Mouse (Mus musculus) MEL (cell line): ENCODE data around the gene Cwc22.

Experiments
- CTCF ChIP-seq, 3 experiments: IDR thresholded peaks in 2 of 3; conservative IDR thresholded peaks in 1 of 3; 2 replicates each; pipeline ENCODE4 v1.5.1; 2011 to 2012; ENCODE audit warnings: low read length in 3 of 3, low read depth in 2 of 3, mild to moderate bottlenecking in 2 of 3, improper control_type of control experiment in 1 of 3, inconsistent platforms in 1 of 3, mixed read lengths in 1 of 3, moderate library complexity in 1 of 3; ENCODE audit not compliant: control insufficient read depth in 1 of 3, insufficient read depth in 1 of 3, poor library complexity in 1 of 3, severe bottlenecking in 1 of 3
- EP300 ChIP-seq, 2 experiments: IDR thresholded peaks; 2 replicates each; pipeline ENCODE4 v1.6.1; 2011; ENCODE audit warnings: improper control_type of control experiment in 2 of 2, low read length in 2 of 2, low read depth in 1 of 2, mild to moderate bottlenecking in 1 of 2
- KAT2A ChIP-seq: conservative IDR thresholded peaks from 2 replicates; pipeline ENCODE4 v1.6.1; 2012; ENCODE audit warnings: low read depth, low read length, improper control_type of control experiment, inconsistent platforms
- MEF2A ChIP-seq: IDR thresholded peaks from 2 replicates; pipeline ENCODE4 v1.6.1; 2014; ENCODE audit warnings: low read depth, mild to moderate bottlenecking, inconsistent platforms, low read length, improper control_type of control experiment; ENCODE audit not compliant: poor library complexity, insufficient replicate concordance, severe bottlenecking; ENCODE audit errors: extremely low read depth
- POLR2AphosphoS5 ChIP-seq: IDR thresholded peaks from 2 replicates; pipeline ENCODE4 v1.6.1; 2012; ENCODE audit warnings: low read depth, borderline replicate concordance, mild to moderate bottlenecking, inconsistent platforms, low read length, moderate library complexity, mixed read lengths
- TAL1 ChIP-seq: IDR thresholded peaks from 2 replicates; pipeline ENCODE4 v1.6.1; 2012; ENCODE audit warnings: mild to moderate bottlenecking, inconsistent platforms, low read length, moderate library complexity, mixed read lengths
- ZNF384 ChIP-seq: IDR thresholded peaks from 2 replicates; pipeline ENCODE4 v1.6.1; 2012; ENCODE audit warnings: low read depth, mild to moderate bottlenecking, inconsistent platforms, low read length, improper control_type of control experiment

GRCm38 (mm10) chr2:77904495-77904894 lies 41.7 kb downstream of the Cwc22 start:
- no peak for TF ChIP-seq KAT2A
- no peak for TF ChIP-seq TAL1
- TF ChIP-seq CTCF (IDR thresholded peaks at IDR 0.05 in 2 of 3, conservative IDR thresholded peaks at IDR 0.05 in 1 of 3; ENCODE audit: control insufficient read depth in 1 of 3, insufficient read depth in 1 of 3, low read depth in 2 of 3, low read length in 3 of 3, poor library complexity in 1 of 3, severe bottlenecking in 1 of 3): no peak
- no peak for TF ChIP-seq ZNF384
- TF ChIP-seq MEF2A: no peak
- no peak for TF ChIP-seq POLR2AphosphoS5
- no peak for TF ChIP-seq EP300 (IDR thresholded peaks at IDR 0.05; ENCODE audit: low read depth in 1 of 2, low read length in 2 of 2)
